Mouse (Mus musculus): ENCODE measurements around the gene Ksr1. TPM values are rescaled to one million over a fixed set of nuclear protein-coding genes. Genes with fewer than 3 reads are reported as not detected.

Ksr1 gene
- polyA plus RNA-seq, 1 experiment from 2014 or later, result 3.8 TPM

GRCm38 (mm10) chr11:79092245-79092644, 54.0 kb downstream of the Ksr1 start:
- WGBS, result 93% methylated on average over 6 of the region's 6 CpGs
- Histone ChIP-seq H3K4me1 (ENCODE audit: insufficient read depth, low read length) (peaks cover 27% of the 10 kb centered on the region), H3K4me3 (ENCODE audit: low read length) (no peak overlapping the region), H3K9me3 (ENCODE audit: low read length) (no peaks in the 10 kb centered on the region), H3K4me2 (replicated peaks; ENCODE audit: low read depth, low read length) (no peak overlapping the region), H3K9ac (replicated peaks; ENCODE audit: low read length) (no peak overlapping the region), H3K27me3 (ENCODE audit: insufficient read depth, low read length) (no peaks in the 10 kb centered on the region), H3K27ac (ENCODE audit: low read length) (no peak overlapping the region), H3K36me3 (ENCODE audit: insufficient read depth, low read length) (no peaks in the 10 kb centered on the region)
- ATAC-seq (ENCODE audit: low FRiP score, low TSS enrichment), result no peak

GRCm38 (mm10) chr11:79089756-79090155, 56.5 kb downstream of the Ksr1 start:
- WGBS, result 50% methylated on average over 1 of the region's 1 CpGs

GRCm38 (mm10) chr11:79089027-79089426, 57.2 kb downstream of the Ksr1 start:
- 56% methylated on average over 5 of the region's 5 CpGs for WGBS
- H3K9me3 ChIP-seq (ENCODE audit: low read length), result no peaks in the 10 kb centered on the region
- H3K27me3 ChIP-seq (ENCODE audit: insufficient read depth, low read length), result no peaks in the 10 kb centered on the region
- H3K4me3 ChIP-seq (ENCODE audit: low read length), result no peak overlapping the region
- ATAC-seq (ENCODE audit: low FRiP score, low TSS enrichment), result no peak
- 0 out of 2 replicates have a peak overlapping the region, but pooled peaks have one; percentile 18 for H3K27ac ChIP-seq (ENCODE audit: low read length)
- H3K4me2 ChIP-seq (replicated peaks; ENCODE audit: low read depth, low read length), result no peak overlapping the region
- H3K36me3 ChIP-seq (ENCODE audit: insufficient read depth, low read length), result no peaks in the 10 kb centered on the region
- H3K9ac ChIP-seq (replicated peaks; ENCODE audit: low read length), result no peak overlapping the region
- peaks cover 14% of the 10 kb centered on the region; the same call in 1 of the 2 replicates for H3K4me1 ChIP-seq (ENCODE audit: insufficient read depth, low read length)

More at GRCm38 (mm10) chr11:79089756-79090155, 56.5 kb downstream of the Ksr1 start:
- no peaks in the 10 kb centered on the region for H3K9me3 ChIP-seq (ENCODE audit: low read length)
- H3K27ac ChIP-seq (ENCODE audit: low read length), result no peak overlapping the region
- no peak overlapping the region for H3K4me3 ChIP-seq (ENCODE audit: low read length)
- H3K4me2 ChIP-seq (replicated peaks; ENCODE audit: low read depth, low read length), result no peak overlapping the region
- H3K36me3 ChIP-seq (ENCODE audit: insufficient read depth, low read length), result no peaks in the 10 kb centered on the region
- peaks cover 18% of the 10 kb centered on the region; the same call in 1 of the 2 replicates for H3K4me1 ChIP-seq (ENCODE audit: insufficient read depth, low read length)
- no peaks in the 10 kb centered on the region for H3K27me3 ChIP-seq (ENCODE audit: insufficient read depth, low read length)
- no peak for ATAC-seq (ENCODE audit: low FRiP score, low TSS enrichment)
- H3K9ac ChIP-seq (replicated peaks; ENCODE audit: low read length), result no peak overlapping the region

GRCm38 (mm10) chr11:79088325-79088724, 57.9 kb downstream of the Ksr1 start:
- no peaks in the 10 kb centered on the region for H3K9me3 ChIP-seq (ENCODE audit: low read length)
- H3K4me1 ChIP-seq (ENCODE audit: insufficient read depth, low read length), result peaks cover 17% of the 10 kb centered on the region
- H3K4me2 ChIP-seq (replicated peaks; ENCODE audit: low read depth, low read length), result no peak overlapping the region
- H3K9ac ChIP-seq (replicated peaks; ENCODE audit: low read length), result no peak overlapping the region
- no peak for ATAC-seq (ENCODE audit: low FRiP score, low TSS enrichment)
- H3K27ac ChIP-seq (ENCODE audit: low read length), result no peak overlapping the region
- WGBS, result 85% methylated on average over 9 of the region's 9 CpGs
- no peak overlapping the region for H3K4me3 ChIP-seq (ENCODE audit: low read length)
- H3K27me3 ChIP-seq (ENCODE audit: insufficient read depth, low read length), result no peaks in the 10 kb centered on the region
- H3K36me3 ChIP-seq (ENCODE audit: insufficient read depth, low read length), result no peaks in the 10 kb centered on the region

- Histone ChIP-seq H3K4me1 (ENCODE audit: insufficient read depth, low read length) (peaks cover 14% of the 10 kb centered on the region), H3K9ac (replicated peaks; ENCODE audit: low read length) (no peak overlapping the region), H3K4me2 (replicated peaks; ENCODE audit: low read depth, low read length) (no peak overlapping the region), H3K27me3 (ENCODE audit: insufficient read depth, low read length) (no peaks in the 10 kb centered on the region), H3K27ac (ENCODE audit: low read length) (no peak overlapping the region), H3K36me3 (ENCODE audit: insufficient read depth, low read length) (no peaks in the 10 kb centered on the region), H3K9me3 (ENCODE audit: low read length) (no peaks in the 10 kb centered on the region), H3K4me3 (ENCODE audit: low read length) (no peak overlapping the region)
- WGBS, result 75% methylated on average over 4 of the region's 4 CpGs
- ATAC-seq (ENCODE audit: low FRiP score, low TSS enrichment), result no peak
Observed at GRCm38 (mm10) chr11:79087731-79088311, 58.4 kb downstream of the Ksr1 start.

GRCm38 (mm10) chr11:79086787-79087186, 59.4 kb downstream of the Ksr1 start:
- H3K9me3 ChIP-seq (ENCODE audit: low read length), result no peaks in the 10 kb centered on the region
- H3K4me2 ChIP-seq (replicated peaks; ENCODE audit: low read depth, low read length), result no peak overlapping the region
- H3K27ac ChIP-seq (ENCODE audit: low read length), result no peak overlapping the region
- 84% methylated on average over 12 of the region's 12 CpGs for WGBS
- no peak for ATAC-seq (ENCODE audit: low FRiP score, low TSS enrichment)
- H3K4me3 ChIP-seq (ENCODE audit: low read length), result no peak overlapping the region
- H3K9ac ChIP-seq (replicated peaks; ENCODE audit: low read length), result no peak overlapping the region
- no peaks in the 10 kb centered on the region for H3K36me3 ChIP-seq (ENCODE audit: insufficient read depth, low read length)
- peaks cover 13% of the 10 kb centered on the region for H3K4me1 ChIP-seq (ENCODE audit: insufficient read depth, low read length)
- no peaks in the 10 kb centered on the region for H3K27me3 ChIP-seq (ENCODE audit: insufficient read depth, low read length)

GRCm38 (mm10) chr11:79085059-79085458, 61.1 kb downstream of the Ksr1 start:
- no peak overlapping the region for H3K9ac ChIP-seq (replicated peaks; ENCODE audit: low read length)
- no peak overlapping the region for H3K27ac ChIP-seq (ENCODE audit: low read length)
- no peaks in the 10 kb centered on the region for H3K36me3 ChIP-seq (ENCODE audit: insufficient read depth, low read length)
- H3K9me3 ChIP-seq (ENCODE audit: low read length), result no peaks in the 10 kb centered on the region
- H3K4me2 ChIP-seq (replicated peaks; ENCODE audit: low read depth, low read length), result no peak overlapping the region
- H3K27me3 ChIP-seq (ENCODE audit: insufficient read depth, low read length), result no peaks in the 10 kb centered on the region
- WGBS, result 59% methylated on average over 5 of the region's 5 CpGs
- no peak for ATAC-seq (ENCODE audit: low FRiP score, low TSS enrichment)
- peaks cover 24% of the 10 kb centered on the region for H3K4me1 ChIP-seq (ENCODE audit: insufficient read depth, low read length)
- no peak overlapping the region for H3K4me3 ChIP-seq (ENCODE audit: low read length)

GRCm38 (mm10) chr11:79083018-79083441, 63.2 kb downstream of the Ksr1 start:
- no peak overlapping the region; the same call in 1 of the 2 replicates for H3K27ac ChIP-seq (ENCODE audit: low read length)

GRCm38 (mm10) chr11:79080965-79081891, 65.0 kb downstream of the Ksr1 start:
- Histone ChIP-seq H3K36me3 (ENCODE audit: insufficient read depth, low read length) (no peaks in the 10 kb centered on the region), H3K9ac (replicated peaks; ENCODE audit: low read length) (no peak overlapping the region), H3K4me2 (replicated peaks; ENCODE audit: low read depth, low read length) (no peak overlapping the region), H3K4me1 (ENCODE audit: insufficient read depth, low read length) (peaks cover 18% of the 10 kb centered on the region), H3K9me3 (ENCODE audit: low read length) (no peaks in the 10 kb centered on the region), H3K27ac (ENCODE audit: low read length) (peak overlapping the region; percentile 42; the same call in 1 of the 2 replicates), H3K4me3 (ENCODE audit: low read length) (no peak overlapping the region), H3K27me3 (ENCODE audit: insufficient read depth, low read length) (no peaks in the 10 kb centered on the region)
- 51% methylated on average over 16 of the region's 16 CpGs for WGBS
- peak; percentile 58 for ATAC-seq (ENCODE audit: low FRiP score, low TSS enrichment)

More at GRCm38 (mm10) chr11:79083018-79083441, 63.2 kb downstream of the Ksr1 start:
- H3K36me3 ChIP-seq (ENCODE audit: insufficient read depth, low read length), result no peaks in the 10 kb centered on the region
- peaks cover 18% of the 10 kb centered on the region for H3K4me1 ChIP-seq (ENCODE audit: insufficient read depth, low read length)
- H3K4me3 ChIP-seq (ENCODE audit: low read length), result no peak overlapping the region
- ATAC-seq (ENCODE audit: low FRiP score, low TSS enrichment), result no peak
- H3K9me3 ChIP-seq (ENCODE audit: low read length), result no peaks in the 10 kb centered on the region
- H3K4me2 ChIP-seq (replicated peaks; ENCODE audit: low read depth, low read length), result no peak overlapping the region
- H3K9ac ChIP-seq (replicated peaks; ENCODE audit: low read length), result no peak overlapping the region
- H3K27me3 ChIP-seq (ENCODE audit: insufficient read depth, low read length), result no peaks in the 10 kb centered on the region
- WGBS, result 60% methylated on average over 11 of the region's 11 CpGs

GRCm38 (mm10) chr11:79080081-79080480, 66.1 kb downstream of the Ksr1 start:
- H3K9ac ChIP-seq (replicated peaks; ENCODE audit: low read length), result no peak overlapping the region
- peaks cover 18% of the 10 kb centered on the region for H3K4me1 ChIP-seq (ENCODE audit: insufficient read depth, low read length)
- H3K27ac ChIP-seq (ENCODE audit: low read length), result no peak overlapping the region
- WGBS, result 76% methylated on average over 6 of the region's 6 CpGs
- no peaks in the 10 kb centered on the region for H3K9me3 ChIP-seq (ENCODE audit: low read length)
- no peak overlapping the region for H3K4me2 ChIP-seq (replicated peaks; ENCODE audit: low read depth, low read length)
- ATAC-seq (ENCODE audit: low FRiP score, low TSS enrichment), result no peak
- no peak overlapping the region for H3K4me3 ChIP-seq (ENCODE audit: low read length)
- H3K27me3 ChIP-seq (ENCODE audit: insufficient read depth, low read length), result no peaks in the 10 kb centered on the region
- no peaks in the 10 kb centered on the region for H3K36me3 ChIP-seq (ENCODE audit: insufficient read depth, low read length)
